Mouse (Mus musculus): ENCODE data around the gene Rtn2.

- TF ChIP-seq CTCF (IDR thresholded peaks at IDR 0.05; ENCODE audit: borderline replicate concordance, insufficient read depth, low read length) (no peak), POLR2A (IDR thresholded peaks at IDR 0.05; ENCODE audit: low read depth, low read length) (no peak)
Measured at GRCm38 (mm10) chr7:19320637-19321036, 38.2 kb downstream of the Rtn2 start.

All from embryonic fibroblast, embryonic 13.5 days (primary cell).